Mouse (Mus musculus): Measurements from ENCODE around the gene Vmn1r219. TPM values are rescaled to one million over a fixed set of nuclear protein-coding genes. Genes with fewer than 3 reads are reported as not detected.

Vmn1r219 gene
- polyA plus RNA-seq (2014; fragmentation: Illumina TruSeq; extraction: RNeasy Lipid Tissue Mini Kit (QIAGEN cat#74804); ENCODE audit: low read depth, low replicate concordance), result not detected

GRCm38 (mm10) chr13:23159012-23159411, at the start of gene Vmn1r219:
Vmn1r219 (plus strand) TSS chr13:23159312.

GRCm38 (mm10) chr13:23118126-23118525, 41.0 kb upstream of the Vmn1r219 start, which contains the start of gene Vmn1r217:
Vmn1r217 (minus strand) TSS chr13:23118226.

GRCm38 (mm10) chr13:23133099-23133498, 26.0 kb upstream of the Vmn1r219 start, which contains the start of gene Vmn1r218:
Vmn1r218 (plus strand) TSS chr13:23133155.

GRCm38 (mm10) chr13:23187875-23188274, 28.8 kb downstream of the Vmn1r219 start, which contains the start of gene Vmn1r220:
Vmn1r220 (minus strand) TSS chr13:23187975.

GRCm38 (mm10) chr13:23213827-23214226, 54.7 kb downstream of the Vmn1r219 start, which contains the start of gene Vmn1r221:
Vmn1r221 (plus strand) TSS chr13:23214127.

Other genes with a start within 250 kb of the Vmn1r219 start
- gene Vmn1r213, start 151.7 kb upstream of the Vmn1r219 start, polyA plus RNA-seq (2014; fragmentation: Illumina TruSeq; extraction: RNeasy Lipid Tissue Mini Kit (QIAGEN cat#74804); ENCODE audit: low read depth, low replicate concordance), result not detected
- not detected for gene Vmn1r214, start 128.9 kb upstream of the Vmn1r219 start, polyA plus RNA-seq (2014; fragmentation: Illumina TruSeq; extraction: RNeasy Lipid Tissue Mini Kit (QIAGEN cat#74804); ENCODE audit: low read depth, low replicate concordance)
- gene Vmn1r215, start 91.3 kb upstream of the Vmn1r219 start, polyA plus RNA-seq (2014; fragmentation: Illumina TruSeq; extraction: RNeasy Lipid Tissue Mini Kit (QIAGEN cat#74804); ENCODE audit: low read depth, low replicate concordance), result not detected
- gene Vmn1r217, start 41.1 kb upstream of the Vmn1r219 start, polyA plus RNA-seq (2014; fragmentation: Illumina TruSeq; extraction: RNeasy Lipid Tissue Mini Kit (QIAGEN cat#74804); ENCODE audit: low read depth, low replicate concordance), result not detected
- not detected for gene Vmn1r218, start 26.2 kb upstream of the Vmn1r219 start, polyA plus RNA-seq (2014; fragmentation: Illumina TruSeq; extraction: RNeasy Lipid Tissue Mini Kit (QIAGEN cat#74804); ENCODE audit: low read depth, low replicate concordance)
- not detected for gene Vmn1r220, start 28.7 kb downstream of the Vmn1r219 start, polyA plus RNA-seq (2014; fragmentation: Illumina TruSeq; extraction: RNeasy Lipid Tissue Mini Kit (QIAGEN cat#74804); ENCODE audit: low read depth, low replicate concordance)
- gene Vmn1r221, start 54.8 kb downstream of the Vmn1r219 start, polyA plus RNA-seq (2014; fragmentation: Illumina TruSeq; extraction: RNeasy Lipid Tissue Mini Kit (QIAGEN cat#74804); ENCODE audit: low read depth, low replicate concordance), result not detected
- gene Vmn1r222, start 76.6 kb downstream of the Vmn1r219 start, polyA plus RNA-seq (2014; fragmentation: Illumina TruSeq; extraction: RNeasy Lipid Tissue Mini Kit (QIAGEN cat#74804); ENCODE audit: low read depth, low replicate concordance), result not detected
- not detected for gene Vmn1r223, start 87.8 kb downstream of the Vmn1r219 start, polyA plus RNA-seq (2014; fragmentation: Illumina TruSeq; extraction: RNeasy Lipid Tissue Mini Kit (QIAGEN cat#74804); ENCODE audit: low read depth, low replicate concordance)
- 97.3 TPM for gene Zfp322a, start 209.9 kb downstream of the Vmn1r219 start, polyA plus RNA-seq (2014; fragmentation: Illumina TruSeq; extraction: RNeasy Lipid Tissue Mini Kit (QIAGEN cat#74804); ENCODE audit: low read depth, low replicate concordance)

Measured in sigmoid colon, adult 10 weeks (tissue).